Mouse (Mus musculus) spleen, adult 10 weeks (tissue): ENCODE results near the gene Enthd1. TPM values are rescaled to one million over a fixed set of nuclear protein-coding genes. Genes with fewer than 3 reads are reported as not detected.

Source experiments
- polyA plus RNA-seq: library from polyadenylated mRNA; stranded (reverse); fragments of 350-450 nt; fragmentation: Illumina TruSeq; extraction: RNeasy Lipid Tissue Mini Kit (QIAGEN cat#74804); gene quantifications from one replicate; pipeline ENCODE4 v1.2.3, GENCODE M21; 2015; ENCODE audit warnings: low replicate concordance; ENCODE audit not compliant: insufficient read depth

Enthd1 gene
- polyA plus RNA-seq, result 0.21 TPM

GRCm38 (mm10) chr15:80565106-80565665 lies at the start of gene Enthd1:
TSS of gene Enthd1 (minus strand) at chr15:80565156.

GRCm38 (mm10) chr15:80572291-80572690 lies 7.3 kb upstream of the Enthd1 start, which contains the start of gene Grap2:
TSS of gene Grap2 (plus strand) at chr15:80572594.

Other genes starting within 250 kb of the Enthd1 start
- 109 TPM for gene Grap2, start 7.4 kb upstream of the Enthd1 start, polyA plus RNA-seq
- 0.93 TPM for gene Fam83f, start 106.7 kb upstream of the Enthd1 start, polyA plus RNA-seq
- gene Tnrc6b, start 146.2 kb upstream of the Enthd1 start, polyA plus RNA-seq, result 47.6 TPM